Mouse (Mus musculus) left cerebral cortex, postnatal 4 days (tissue): ENCODE results near the gene Trim12a. TPM values are rescaled to one million over a fixed set of nuclear protein-coding genes. Genes with fewer than 3 reads are reported as not detected.
"Not testable (repeated sequence)": the region's sequence is repeated elsewhere in the genome, so short reads cannot be mapped to it uniquely, and the experiment has no call there.

Experiments
- DNase-seq: peaks from one replicate; pipeline ENCODE4 v3.0.0-alpha.2; 2022
- intact Hi-C: fragments of 180-260 bp; cut with DNase I; formaldehyde crosslinking; loops from one replicate; pipeline ENCODE4 v1.15.1; 2025
- total RNA-seq, 2 experiments: library from RNA; stranded (reverse); gene quantifications; 2 replicates each; pipeline ENCODE4 v1.2.3; 2021

Gene Trim12a
- 1 to 10 TPM; 1.4 to 2.3 TPM for total RNA-seq

- DNase-seq, intact Hi-C loops: not testable (repeated sequence)
Measured at GRCm38 (mm10) chr7:104315369-104316080, at the start of gene Trim12a. Gene Trim12a, minus strand, starts transcription at chr7:104315466.

GRCm38 (mm10) chr7:104353600-104353967, 38.3 kb upstream of the Trim12a start:
- intact Hi-C loops, result no loop called here
- no peak for DNase-seq

- intact Hi-C loops, result no loop called here
Measured at GRCm38 (mm10) chr7:104352717-104353599, 37.7 kb upstream of the Trim12a start, which contains the start of gene Trim12c. Gene Trim12c, minus strand, starts transcription at chr7:104353362.

GRCm38 (mm10) chr7:104348043-104348442, 32.8 kb upstream of the Trim12a start:
- intact Hi-C loops, result not testable (repeated sequence)

More at GRCm38 (mm10) chr7:104352717-104353599, 37.7 kb upstream of the Trim12a start, which contains the start of gene Trim12c:
- peak; percentile 9 for DNase-seq

GRCm38 (mm10) chr7:104340744-104341143, 25.5 kb upstream of the Trim12a start:
- DNase-seq, intact Hi-C loops: not testable (repeated sequence)

More at GRCm38 (mm10) chr7:104348043-104348442, 32.8 kb upstream of the Trim12a start:
- DNase-seq, result not testable (repeated sequence)

GRCm38 (mm10) chr7:104335547-104335946, 20.3 kb upstream of the Trim12a start:
- intact Hi-C loops, DNase-seq: not testable (repeated sequence)

GRCm38 (mm10) chr7:104329171-104329570, 13.9 kb upstream of the Trim12a start, which contains the start of gene Trim34b:
Gene Trim34b, plus strand, starts transcription at chr7:104329471.
- DNase-seq, intact Hi-C loops: not testable (repeated sequence)

GRCm38 (mm10) chr7:104322028-104322427, 6.8 kb upstream of the Trim12a start:
- DNase-seq, result no peak
- intact Hi-C loops, result no loop called here

GRCm38 (mm10) chr7:104314796-104315353, 391 bp downstream of the Trim12a start:
- no peak for DNase-seq
- intact Hi-C loops, result no loop called here

- intact Hi-C loops, result no loop called here
- DNase-seq, result no peak
Measured at GRCm38 (mm10) chr7:104291638-104292400, 23.4 kb downstream of the Trim12a start.

GRCm38 (mm10) chr7:104290641-104291040, 24.6 kb downstream of the Trim12a start:
- intact Hi-C loops, result no loop called here
- no peak for DNase-seq

GRCm38 (mm10) chr7:104287576-104288443, 27.5 kb downstream of the Trim12a start, which contains the start of gene Trim5:
Gene Trim5, minus strand, starts transcription at chr7:104288094.
- intact Hi-C loops, DNase-seq: not testable (repeated sequence)

GRCm38 (mm10) chr7:104279361-104279760, 35.9 kb downstream of the Trim12a start:
- DNase-seq, intact Hi-C loops: not testable (repeated sequence)

- intact Hi-C loops, DNase-seq: not testable (repeated sequence)
Measured at GRCm38 (mm10) chr7:104265335-104265734, 49.9 kb downstream of the Trim12a start.

- intact Hi-C loops, DNase-seq: not testable (repeated sequence)
Measured at GRCm38 (mm10) chr7:104260380-104260779, 54.9 kb downstream of the Trim12a start.
